Mouse (Mus musculus): Measurements from ENCODE around the gene Abi3. TPM values are rescaled to one million over a fixed set of nuclear protein-coding genes. Genes with fewer than 3 reads are reported as not detected.

The Abi3 gene
- total and polyA plus RNA-seq, 3 experiments, result 24.4 to 74.5 (median 31.4) TPM

GRCm38 (mm10) chr11:95829526-95830050 lies 12.7 kb downstream of the Abi3 start:
- peaks cover 21% of the 10 kb centered on the region for H3K9me3 ChIP-seq (replicated peaks; ENCODE audit: low read length)
- H3K27me3 ChIP-seq (replicated peaks), result peaks cover 22% of the 10 kb centered on the region
- no peak overlapping the region for H3K27ac ChIP-seq (ENCODE audit: insufficient read depth, low read depth)
- H3K4me1 ChIP-seq (ENCODE audit: control insufficient read depth in 1 of 2, insufficient read depth in 2 of 2), result peaks cover 17 to 57% of the 10 kb centered on the region in 2 experiments
- no peak for DNase-seq (ENCODE audit: extremely low read depth)
- H3K79me2 ChIP-seq (replicated peaks; ENCODE audit: control insufficient read depth, extremely low read depth, insufficient read depth, poor library complexity, severe bottlenecking), result no peaks in the 10 kb centered on the region
- no peak overlapping the region for H3K9ac ChIP-seq (ENCODE audit: insufficient read depth, low read depth)
- dilution Hi-C loops (cut with MboI; ENCODE audit: extremely low pct_ligation_motif_present, extremely low pct_unique_long_range_greater_than_20kb, low sequenced_read_pairs), result no loop called here
- TF ChIP-seq USF2 (conservative IDR thresholded peaks at IDR 0.05; ENCODE audit: low read depth, low read length) (no peak), RCOR1 (conservative IDR thresholded peaks at IDR 0.05; ENCODE audit: low read depth, low read length) (no peak), TCF12 (IDR thresholded peaks at IDR 0.05; ENCODE audit: low read depth, low read length) (0 out of 2 replicates have a peak, but pooled peaks have one; percentile 9), GABPA (IDR thresholded peaks at IDR 0.05; ENCODE audit: insufficient replicate concordance, low read depth, low read length) (no peak), ZC3H11A (IDR thresholded peaks at IDR 0.05; ENCODE audit: low read depth, low read length) (no peak), POLR2AphosphoS2 (IDR thresholded peaks at IDR 0.05; ENCODE audit: low read depth, low read length) (peak; percentile 83)
- H3K4me2 ChIP-seq (ENCODE audit: insufficient read depth, low read depth, poor library complexity, severe bottlenecking), result no peak overlapping the region
- no peak overlapping the region for H3K4me3 ChIP-seq (replicated peaks in 1 of 3; ENCODE audit: low read depth in 2 of 3, low read length in 2 of 3, poor library complexity in 1 of 3)
- in situ Hi-C loops (cut with MboI; ENCODE audit: low pct_ligation_motif_present, low pct_unique_long_range_greater_than_20kb, low sequenced_read_pairs), result loop anchor here (5.0 to 10.0 kb wide), 2 partner anchors 38 to 115 kb away; no protein-coding TSS in a partner anchor
- H3K36me3 ChIP-seq (replicated peaks in 1 of 2; ENCODE audit: control insufficient read depth in 1 of 2, insufficient read depth in 1 of 2, low read length in 1 of 2), result peaks cover 33 to 51% of the 10 kb centered on the region in 2 experiments

GRCm38 (mm10) chr11:95828181-95828964 lies 13.9 kb downstream of the Abi3 start:
- Histone ChIP-seq H3K79me2 (replicated peaks; ENCODE audit: control insufficient read depth, extremely low read depth, insufficient read depth, poor library complexity, severe bottlenecking) (no peaks in the 10 kb centered on the region), H3K4me2 (ENCODE audit: insufficient read depth, low read depth, poor library complexity, severe bottlenecking) (no peak overlapping the region), H3K36me3 (replicated peaks in 1 of 2; ENCODE audit: control insufficient read depth in 1 of 2, insufficient read depth in 1 of 2, low read length in 1 of 2) (peaks cover 30 to 45% of the 10 kb centered on the region in 2 experiments), H3K4me1 (ENCODE audit: control insufficient read depth in 1 of 2, insufficient read depth in 2 of 2) (peaks cover 10 to 55% of the 10 kb centered on the region in 2 experiments), H3K4me3 (replicated peaks in 1 of 3; ENCODE audit: low read depth in 2 of 3, low read length in 2 of 3, poor library complexity in 1 of 3) (no peak overlapping the region), H3K9me3 (replicated peaks; ENCODE audit: low read length) (peaks cover 21% of the 10 kb centered on the region), H3K9ac (ENCODE audit: insufficient read depth, low read depth) (no peak overlapping the region), H3K27me3 (replicated peaks) (peaks cover 33% of the 10 kb centered on the region), H3K27ac (ENCODE audit: insufficient read depth, low read depth) (no peak overlapping the region)
- dilution Hi-C loops (cut with MboI; ENCODE audit: extremely low pct_ligation_motif_present, extremely low pct_unique_long_range_greater_than_20kb, low sequenced_read_pairs), result no loop called here
- TF ChIP-seq MYC (IDR thresholded peaks at IDR 0.05; ENCODE audit: low read depth, low read length) (no peak), BHLHE40 (IDR thresholded peaks at IDR 0.05; ENCODE audit: low read depth, low read length) (peak; percentile 8; the same call in 1 of the 2 replicates), CHD2 (IDR thresholded peaks at IDR 0.05; ENCODE audit: low read length) (peak; percentile 4; the same call in 1 of the 2 replicates), UBTF (IDR thresholded peaks at IDR 0.05; ENCODE audit: low read depth, low read length) (no peak), MXI1 (IDR thresholded peaks at IDR 0.05; ENCODE audit: low read depth, low read length) (no peak), KAT2A (IDR thresholded peaks at IDR 0.05; ENCODE audit: insufficient replicate concordance, low read length) (no peak), ZNF384 (IDR thresholded peaks at IDR 0.05; ENCODE audit: low read depth, low read length) (no peak), ETS1 (conservative IDR thresholded peaks at IDR 0.05; ENCODE audit: low read depth, low read length) (no peak), JUN (IDR thresholded peaks at IDR 0.05; ENCODE audit: insufficient read depth, low read depth, low read length) (no peak), ZMIZ1 (IDR thresholded peaks at IDR 0.05; ENCODE audit: low read depth, low read length) (no peak), E2F4 (IDR thresholded peaks at IDR 0.05; ENCODE audit: insufficient replicate concordance, low read depth, low read length) (no peak), MAFK (IDR thresholded peaks at IDR 0.05; ENCODE audit: insufficient replicate concordance, low read length) (no peak), RAD21 (IDR thresholded peaks at IDR 0.05; ENCODE audit: low read depth, low read length) (no peak)
- DNase-seq (ENCODE audit: extremely low read depth), result no peak
- in situ Hi-C loops (cut with MboI; ENCODE audit: low pct_ligation_motif_present, low pct_unique_long_range_greater_than_20kb, low sequenced_read_pairs), result loop anchor here (10.0 kb wide), 1 partner anchor 116 kb away; no protein-coding TSS in a partner anchor

Measured in CH12.LX (cell line).